Mouse (Mus musculus) embryo, embryonic 11.5 days (tissue): ENCODE measurements at regions not wholly inside any gene's neighbourhood (a gene's known extent, or its start where the extent isn't known, plus 50 kb on each side); places are given as distances from the start of the nearest gene placed in this dataset.

Source experiments
- DNase-seq: peaks from one replicate; pipeline ENCODE4 v3.0.0-alpha.2; 2012; ENCODE audit warnings: low read depth, low spot score

DNA sequence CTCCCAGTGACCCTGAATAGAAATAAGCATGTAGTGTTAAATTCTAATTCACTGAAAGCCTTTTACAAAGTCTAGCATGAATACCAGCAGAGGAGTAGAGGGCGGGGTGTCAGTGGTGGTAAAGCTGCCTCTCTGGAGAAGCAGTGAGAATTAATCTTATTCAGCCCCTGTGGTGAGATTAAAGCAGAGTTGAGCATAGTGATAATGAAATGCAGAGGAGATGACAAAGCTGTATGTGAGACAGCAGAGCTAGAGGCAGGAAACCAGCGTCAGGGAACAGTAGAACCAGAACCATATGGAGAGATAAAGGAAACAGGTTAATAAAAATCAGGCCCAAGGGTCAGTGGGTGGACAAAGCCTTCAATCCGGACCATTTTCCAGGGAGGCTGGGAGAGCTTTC lies 1827.2 kb downstream of the Poteg start:
- DNase-seq, result no peak

DNA sequence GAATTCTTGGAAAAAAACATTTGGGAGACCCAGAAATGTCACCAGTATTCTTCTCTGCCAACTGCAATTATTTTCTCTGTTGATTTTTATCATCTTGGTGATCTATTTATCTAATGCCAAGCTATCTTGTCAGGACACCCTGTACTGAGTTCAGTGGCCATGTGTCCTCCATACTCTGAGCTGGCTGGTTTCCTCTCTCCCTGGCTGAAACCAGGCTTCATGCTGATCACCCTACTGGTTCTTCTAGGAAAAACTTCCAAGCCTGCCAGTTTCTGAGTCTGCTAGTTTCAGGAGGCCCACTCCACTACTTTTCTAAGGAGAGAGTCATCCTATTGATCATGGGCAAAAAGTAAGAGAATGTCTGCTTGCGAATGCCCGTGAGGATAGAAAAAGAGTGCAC lies 1831.2 kb downstream of the Poteg start:
- DNase-seq, result no peak

DNA sequence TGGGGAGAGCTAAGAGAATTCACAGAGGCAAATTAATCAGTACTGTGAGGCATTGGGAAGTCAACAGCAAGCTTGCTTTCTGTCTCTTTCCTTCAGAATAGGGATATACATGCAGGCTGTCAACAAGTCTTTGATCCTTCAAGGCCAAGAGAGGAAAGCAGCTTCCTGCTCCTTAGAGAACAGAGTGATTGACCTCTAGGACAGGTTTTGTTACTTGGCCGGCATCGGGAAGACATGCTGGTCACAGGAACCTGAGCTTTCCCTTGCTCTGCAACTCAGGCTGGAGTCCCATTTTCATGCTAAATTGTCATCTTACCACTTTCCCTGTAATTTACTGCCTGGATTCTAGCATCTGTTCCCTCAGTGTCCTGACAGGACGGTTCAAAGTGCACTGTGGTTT lies 1831.8 kb downstream of the Poteg start:
- DNase-seq, result no peak

DNA sequence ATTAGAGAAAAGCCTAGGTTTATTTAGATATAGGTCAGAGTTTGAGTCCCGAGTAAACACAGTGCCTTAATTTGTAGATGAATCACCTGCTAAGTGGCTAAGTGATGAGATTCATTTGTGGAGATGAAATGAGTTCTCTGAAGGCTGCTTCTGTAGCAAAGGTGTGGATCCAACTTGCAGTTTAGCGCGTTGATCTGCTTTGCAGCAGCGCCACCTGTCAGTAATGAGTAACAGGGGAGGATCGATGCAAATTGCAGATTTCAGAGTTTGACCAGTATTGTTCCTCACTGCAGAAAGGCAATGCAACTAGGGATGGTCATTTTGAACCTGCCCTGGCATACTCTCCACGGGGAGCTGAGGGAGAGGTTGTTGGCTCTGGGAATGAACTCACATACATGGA lies 1842.9 kb downstream of the Poteg start:
- DNase-seq, result peak; percentile 7
